Mouse (Mus musculus) lung, embryonic 14.5 days (tissue): ENCODE measurements around the gene Rgcc. TPM values are rescaled to one million over a fixed set of nuclear protein-coding genes. Genes with fewer than 3 reads are reported as not detected.

Experiments
- ATAC-seq: fragments of 200-750 bp; cut with Nextera tagmentation; 2 replicates; pipeline ENCODE4 v1.8.0; 2017; ENCODE audit warnings: mild to moderate bottlenecking, moderate TSS enrichment, moderate library complexity; ENCODE audit not compliant: insufficient read depth
- DNase-seq: peaks from one replicate; pipeline ENCODE4 v3.0.0-alpha.2; 2015
- H3K27ac ChIP-seq: fragments of 300-500 bp; sonication (generic); 2 replicates; pipeline ENCODE4 v1.5.1; 2014; ENCODE audit warnings: low read depth, mild to moderate bottlenecking, moderate library complexity
- H3K27me3 ChIP-seq: fragments of 300-500 bp; sonication (generic); 2 replicates; pipeline ENCODE4 v1.6.1; 2014; ENCODE audit warnings: low read length, control low read depth; ENCODE audit not compliant: insufficient read depth
- H3K36me3 ChIP-seq: fragments of 300-500 bp; sonication (generic); 2 replicates; pipeline ENCODE4 v1.6.1; 2014; ENCODE audit warnings: control low read depth; ENCODE audit not compliant: insufficient read depth
- H3K4me1 ChIP-seq: fragments of 300-500 bp; sonication (generic); 2 replicates; pipeline ENCODE4 v1.6.1; 2014; ENCODE audit warnings: antibody characterized with exemption, control low read depth; ENCODE audit not compliant: insufficient read depth
- H3K4me2 ChIP-seq: fragments of 300-500 bp; sonication (generic); 2 replicates; pipeline ENCODE4 v1.6.1; 2014; ENCODE audit warnings: mild to moderate bottlenecking
- H3K4me3 ChIP-seq: fragments of 300-500 bp; sonication (generic); 2 replicates; pipeline ENCODE4 v1.5.1; 2014; ENCODE audit warnings: low read depth, low read length
- H3K9ac ChIP-seq: fragments of 300-500 bp; sonication (generic); 2 replicates; pipeline ENCODE4 v1.6.1; 2014
- H3K9me3 ChIP-seq: fragments of 300-500 bp; sonication (generic); 2 replicates; pipeline ENCODE4 v1.6.1; 2016; ENCODE audit warnings: low read depth, low read length, control low read depth
- CTCF ChIP-seq: IDR thresholded peaks from 2 replicates; pipeline ENCODE4 v1.5.1; 2016; ENCODE audit warnings: antibody characterized with exemption, low read depth
- WGBS: fragments of 180-500 bp; shearing (Covaris S2); extraction: QIAGEN DNeasy Blood & Tissue Kit; methylation state at CpG from one replicate; pipeline ENCODE4 v1.1.7; 2014; 5-methylcytosine and 5-hydroxymethylcytosine counted together
- polyA plus RNA-seq: library from polyadenylated mRNA; unstranded; fragments of >200 nt; fragmentation: Nextera tagmentation; extraction: Ambion mirVana; gene quantifications from 2 replicates; pipeline ENCODE4 v1.2.1, GENCODE M21; 2014

Gene Rgcc
- polyA plus RNA-seq, 1 experiment from 2014 or later, result 137 TPM

DNA sequence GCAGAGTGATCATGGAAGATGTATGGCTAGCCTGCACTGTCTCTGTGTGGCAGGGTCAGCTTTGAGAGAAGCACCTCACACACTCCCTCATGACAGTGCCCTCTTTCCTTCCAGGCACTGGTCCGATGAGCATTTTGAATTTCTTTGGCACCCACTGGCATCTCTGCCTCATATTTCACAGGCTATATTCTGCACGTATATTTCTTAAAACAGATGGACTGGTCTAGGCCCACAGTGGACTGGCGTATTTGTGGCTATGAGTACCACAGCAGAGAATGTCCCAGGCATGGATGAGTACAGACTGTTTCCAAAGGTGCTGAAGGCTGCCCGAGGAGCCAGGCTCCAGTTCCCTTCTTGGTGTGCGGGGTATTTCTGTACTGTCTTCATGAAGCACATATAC lies 20.4 kb upstream of the Rgcc start:
- DNase-seq (no peak), ATAC-seq (no peak)
- Histone ChIP-seq H3K9ac (no peak overlapping the region), H3K4me3 (no peak overlapping the region), H3K27me3 (no peaks in the 10 kb centered on the region), H3K4me1 (no peaks in the 10 kb centered on the region), H3K27ac (no peak overlapping the region), H3K9me3 (no peaks in the 10 kb centered on the region), H3K36me3 (no peaks in the 10 kb centered on the region), H3K4me2 (no peak overlapping the region)
- no peak for TF ChIP-seq CTCF
- whole genome bisulfite sequencing, result 85% methylated on average over 5 of the region's 5 CpGs

DNA sequence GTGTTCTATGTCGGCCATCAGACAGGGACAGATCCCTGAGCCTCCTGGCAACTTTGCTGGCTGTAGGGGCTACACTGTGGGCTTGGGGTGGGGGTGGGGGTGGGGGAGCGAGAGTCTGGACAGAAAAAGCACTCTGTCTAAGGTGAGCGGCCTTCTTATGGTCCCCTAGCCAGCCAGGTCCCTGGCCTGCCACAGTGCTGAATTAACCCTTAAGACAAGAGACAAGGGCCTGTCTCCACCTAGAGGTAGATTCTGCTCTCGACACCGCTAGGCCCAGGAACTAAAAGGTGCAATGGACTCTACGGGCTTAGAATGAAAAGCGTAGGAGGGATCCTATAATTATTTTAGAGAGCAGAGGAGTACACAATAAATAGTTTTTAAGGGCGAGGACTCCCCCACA lies 19.7 kb upstream of the Rgcc start:
- ATAC-seq (peak; percentile 45), DNase-seq (peak; percentile 74)
- no peak overlapping the region for H3K27ac ChIP-seq
- H3K4me1 ChIP-seq, result no peaks in the 10 kb centered on the region
- 20% methylated on average over 8 of the region's 8 CpGs for WGBS
- H3K9me3 ChIP-seq, result no peaks in the 10 kb centered on the region
- TF ChIP-seq CTCF, result peak; percentile 76
- no peak overlapping the region for H3K4me3 ChIP-seq
- no peaks in the 10 kb centered on the region for H3K27me3 ChIP-seq
- no peak overlapping the region for H3K9ac ChIP-seq
- no peak overlapping the region for H3K4me2 ChIP-seq
- no peaks in the 10 kb centered on the region for H3K36me3 ChIP-seq

DNA sequence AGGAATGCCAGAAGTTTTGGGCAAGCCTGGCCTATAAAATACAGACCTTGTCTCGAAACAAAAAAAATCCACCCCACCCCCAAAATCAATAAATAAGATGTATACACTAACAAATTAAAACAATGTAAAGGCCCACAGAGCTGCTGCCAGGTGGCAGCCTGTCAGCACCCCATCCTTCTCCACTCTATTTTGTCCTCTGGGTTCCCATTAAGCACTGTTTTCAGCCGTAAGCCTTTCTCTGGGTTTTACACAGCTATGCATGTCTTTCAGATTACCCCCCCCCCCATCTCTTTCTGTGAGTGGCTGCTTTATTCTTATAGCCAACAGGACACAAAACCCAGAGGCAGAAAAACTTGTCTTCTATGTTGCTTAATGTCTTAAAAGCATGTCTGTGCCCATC lies 16.2 kb upstream of the Rgcc start:
- no peaks in the 10 kb centered on the region for H3K9me3 ChIP-seq
- 0 out of 2 replicates have a peak, but pooled peaks cover 2% of the 10 kb centered on the region for H3K4me1 ChIP-seq
- H3K27me3 ChIP-seq, result no peaks in the 10 kb centered on the region
- DNase-seq (no peak), ATAC-seq (no peak)
- H3K4me3 ChIP-seq, result no peak overlapping the region
- H3K27ac ChIP-seq, result no peak overlapping the region
- no peak overlapping the region for H3K4me2 ChIP-seq
- no peaks in the 10 kb centered on the region for H3K36me3 ChIP-seq
- no peak overlapping the region for H3K9ac ChIP-seq
- no peak for TF ChIP-seq CTCF
- 74% methylated on average over 2 of the region's 2 CpGs for WGBS

DNA sequence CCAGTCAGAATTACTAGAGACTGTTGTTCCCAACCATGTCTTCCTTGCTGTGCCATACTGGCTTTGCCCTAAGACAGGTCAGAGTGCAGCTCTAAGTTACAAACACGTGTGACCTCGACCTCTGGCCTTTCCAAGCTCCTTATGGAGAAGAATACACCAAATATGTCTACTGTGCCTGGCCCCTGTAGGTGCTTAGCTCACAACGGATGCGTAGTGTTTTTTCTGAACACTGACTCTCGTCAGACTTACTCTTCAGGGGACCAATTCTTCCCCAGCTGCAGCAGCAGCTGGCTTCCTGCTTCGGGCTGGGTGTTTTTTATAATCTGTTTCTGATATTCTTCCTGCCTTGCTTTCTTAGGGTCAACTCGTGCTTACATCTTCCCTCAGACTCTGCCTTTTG lies 14.4 kb upstream of the Rgcc start:
- Histone ChIP-seq H3K4me1 (0 out of 2 replicates have a peak, but pooled peaks cover 2% of the 10 kb centered on the region), H3K4me3 (no peak overlapping the region), H3K4me2 (no peak overlapping the region), H3K9ac (no peak overlapping the region), H3K36me3 (no peaks in the 10 kb centered on the region), H3K27me3 (no peaks in the 10 kb centered on the region), H3K27ac (no peak overlapping the region), H3K9me3 (no peaks in the 10 kb centered on the region)
- no peak for TF ChIP-seq CTCF
- DNase-seq (peak; percentile 44), ATAC-seq (no peak)
- 47% methylated on average over 7 of the region's 7 CpGs for WGBS

DNA sequence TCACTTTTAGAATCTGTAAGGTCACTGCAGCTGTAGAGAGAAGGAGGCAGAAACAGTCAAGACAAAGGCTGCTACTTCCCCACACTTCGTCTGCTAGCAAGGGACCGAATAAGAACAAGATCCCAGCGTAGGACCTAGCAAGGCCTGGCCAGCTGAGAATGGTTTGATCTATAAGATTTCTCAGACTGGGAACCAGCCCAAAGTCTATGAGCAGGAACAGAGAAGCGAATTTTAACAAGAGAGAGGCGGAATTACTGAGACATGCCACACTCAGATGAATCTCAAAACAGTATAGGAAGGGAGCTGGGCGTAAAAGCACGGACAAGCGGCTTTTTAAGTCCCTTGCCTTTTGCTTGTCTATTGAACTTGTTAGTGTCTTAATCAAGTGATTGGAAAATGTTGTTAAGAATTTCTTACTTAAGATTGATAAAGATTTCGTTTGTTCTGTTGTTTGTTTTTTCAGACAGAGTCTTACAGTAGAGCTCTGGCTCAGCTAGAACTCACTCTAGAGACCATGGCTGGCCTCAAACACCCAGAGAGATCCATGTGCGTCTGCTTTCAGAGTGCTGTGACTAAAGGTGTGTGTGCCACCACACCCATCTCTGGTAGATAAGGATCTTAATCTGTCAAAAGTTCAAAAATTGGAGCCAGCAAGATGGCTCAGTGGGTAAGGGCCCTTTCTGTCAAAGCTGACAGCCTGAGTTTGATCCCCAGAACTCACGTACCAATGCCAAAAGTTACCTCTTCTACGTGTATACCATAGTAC lies 13.0 kb upstream of the Rgcc start:
- 73% methylated on average over 12 of the region's 12 CpGs for WGBS
- TF ChIP-seq CTCF, result no peak

DNA sequence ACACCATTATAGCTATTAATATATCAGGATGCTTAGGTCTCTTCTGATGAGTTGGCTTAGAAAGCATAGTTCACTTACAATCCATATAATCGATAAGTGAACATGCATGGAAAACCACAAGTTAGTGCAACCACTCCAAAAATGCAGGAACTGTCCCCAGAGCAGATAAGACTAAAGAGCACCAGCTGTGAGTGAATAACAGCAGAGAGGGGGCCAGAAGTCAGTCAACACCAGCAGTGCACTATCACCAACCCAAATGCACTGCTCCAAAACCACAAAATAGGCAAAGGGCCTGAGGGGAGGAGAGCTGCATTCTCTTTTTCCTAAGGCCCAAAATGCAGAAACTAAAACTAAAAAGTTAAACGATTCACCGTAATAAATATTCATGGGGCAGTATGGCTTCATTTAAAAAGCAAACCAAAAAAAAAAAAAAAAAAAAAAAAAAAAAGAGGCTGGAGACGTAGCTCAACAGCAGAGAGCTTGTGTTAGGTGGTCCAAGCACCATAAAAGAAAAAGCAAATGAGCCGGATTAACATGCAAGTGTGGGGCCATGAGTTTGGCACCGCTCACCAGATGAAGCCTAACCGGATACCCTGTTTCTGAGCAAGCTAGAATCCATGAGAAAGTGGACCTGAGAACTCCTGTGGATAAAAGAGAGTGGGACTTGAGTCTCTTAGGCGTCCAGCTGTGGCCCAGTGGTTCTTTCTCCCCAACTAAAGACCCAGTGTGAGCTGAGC lies 12.2 kb upstream of the Rgcc start:
- H3K27ac ChIP-seq, result no peak overlapping the region
- no peak for DNase-seq
- ATAC-seq, result no peak
- no peaks in the 10 kb centered on the region for H3K27me3 ChIP-seq
- no peaks in the 10 kb centered on the region for H3K36me3 ChIP-seq
- 0 out of 2 replicates have a peak, but pooled peaks cover 2% of the 10 kb centered on the region for H3K4me1 ChIP-seq
- TF ChIP-seq CTCF, result no peak
- 66% methylated on average over 8 of the region's 8 CpGs for WGBS
- no peak overlapping the region for H3K9ac ChIP-seq
- H3K9me3 ChIP-seq, result no peaks in the 10 kb centered on the region
- H3K4me2 ChIP-seq, result no peak overlapping the region
- H3K4me3 ChIP-seq, result no peak overlapping the region

More for the DNA sequence above, 13.0 kb upstream of the Rgcc start:
- H3K4me2 ChIP-seq, result no peak overlapping the region
- H3K36me3 ChIP-seq, result no peaks in the 10 kb centered on the region
- H3K27ac ChIP-seq, result no peak overlapping the region
- H3K9me3 ChIP-seq, result no peaks in the 10 kb centered on the region
- no peak overlapping the region for H3K9ac ChIP-seq
- DNase-seq (no peak), ATAC-seq (no peak)
- no peaks in the 10 kb centered on the region for H3K27me3 ChIP-seq
- 0 out of 2 replicates have a peak, but pooled peaks cover 2% of the 10 kb centered on the region for H3K4me1 ChIP-seq
- H3K4me3 ChIP-seq, result no peak overlapping the region

DNA sequence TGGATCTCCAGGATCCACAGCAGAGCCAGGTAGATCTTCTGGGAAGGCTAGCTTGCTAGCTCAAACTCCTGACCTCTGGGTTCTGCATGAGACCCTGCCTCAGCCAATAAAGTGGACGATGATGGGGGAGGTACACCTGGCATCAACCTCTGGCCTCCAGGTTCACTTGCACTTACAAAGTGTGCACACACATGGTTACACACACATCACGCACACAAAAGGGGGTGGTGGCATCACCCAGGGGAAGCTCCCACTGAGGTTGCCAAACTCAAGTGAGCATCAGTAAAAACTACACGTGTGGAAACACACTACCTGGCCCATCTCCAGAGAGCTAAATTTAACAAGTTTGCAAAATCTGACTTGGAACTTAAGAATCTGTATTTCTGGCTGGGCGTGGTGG lies 11.3 kb upstream of the Rgcc start:
- 0 out of 2 replicates have a peak, but pooled peaks cover 2% of the 10 kb centered on the region for H3K4me1 ChIP-seq
- no peak overlapping the region for H3K27ac ChIP-seq
- ATAC-seq (no peak), DNase-seq (no peak)
- H3K9me3 ChIP-seq, result no peaks in the 10 kb centered on the region
- H3K9ac ChIP-seq, result no peak overlapping the region
- no peak overlapping the region for H3K4me2 ChIP-seq
- no peak overlapping the region for H3K4me3 ChIP-seq
- TF ChIP-seq CTCF, result no peak
- 63% methylated on average over 4 of the region's 4 CpGs for WGBS
- H3K36me3 ChIP-seq, result no peaks in the 10 kb centered on the region
- H3K27me3 ChIP-seq, result no peaks in the 10 kb centered on the region
